Mouse (Mus musculus): ENCODE data around the gene Gda.
A peak's percentile ranks its signal among the peaks of the same experiment; 100 is the strongest.

Gda gene

GRCm38 (mm10) chr19:21473345-21473744 lies at the start of gene Gda:
Gene Gda (minus strand): TSS chr19:21473445.
- DNase-seq (ENCODE audit: extremely low read depth, low read depth, low spot score): no peak

DNA sequence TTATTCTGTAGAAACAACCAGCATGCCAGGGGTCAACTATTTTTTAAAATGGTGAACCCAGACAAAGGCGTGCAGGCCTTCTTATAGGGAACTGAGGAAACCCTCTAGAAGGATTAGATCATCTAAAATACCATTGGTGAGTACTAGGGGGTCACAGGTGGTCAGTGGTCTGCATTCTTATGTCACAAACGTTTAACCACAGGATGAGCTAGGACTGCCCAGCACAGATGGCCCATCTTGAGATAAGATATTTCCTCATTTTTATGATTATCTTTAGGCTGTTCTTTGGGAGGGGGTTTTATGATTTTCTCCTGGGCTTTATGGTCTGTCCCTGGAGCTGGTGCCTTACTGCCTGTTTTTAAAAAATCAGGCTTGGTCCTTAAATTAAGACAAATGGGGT lies 47.0 kb upstream of the Gda start:
- no peak for DNase-seq (ENCODE audit: extremely low read depth, low read depth, low spot score)

- DNase-seq (ENCODE audit: extremely low read depth, low read depth, low spot score): no peak
Observed at GRCm38 (mm10) chr19:21510116-21510515, 36.9 kb upstream of the Gda start.

GRCm38 (mm10) chr19:21507561-21508232 lies 34.5 kb upstream of the Gda start:
- DNase-seq (ENCODE audit: extremely low read depth, low read depth, low spot score): no peak

GRCm38 (mm10) chr19:21507133-21507532 lies 33.9 kb upstream of the Gda start:
- no peak for DNase-seq (ENCODE audit: extremely low read depth, low read depth, low spot score)

- DNase-seq (ENCODE audit: extremely low read depth, low read depth, low spot score): no peak
Observed at GRCm38 (mm10) chr19:21504716-21505115, 31.5 kb upstream of the Gda start.

- DNase-seq (ENCODE audit: extremely low read depth, low read depth, low spot score): peak; percentile 82
Observed at GRCm38 (mm10) chr19:21499394-21499983, 26.2 kb upstream of the Gda start.

DNA sequence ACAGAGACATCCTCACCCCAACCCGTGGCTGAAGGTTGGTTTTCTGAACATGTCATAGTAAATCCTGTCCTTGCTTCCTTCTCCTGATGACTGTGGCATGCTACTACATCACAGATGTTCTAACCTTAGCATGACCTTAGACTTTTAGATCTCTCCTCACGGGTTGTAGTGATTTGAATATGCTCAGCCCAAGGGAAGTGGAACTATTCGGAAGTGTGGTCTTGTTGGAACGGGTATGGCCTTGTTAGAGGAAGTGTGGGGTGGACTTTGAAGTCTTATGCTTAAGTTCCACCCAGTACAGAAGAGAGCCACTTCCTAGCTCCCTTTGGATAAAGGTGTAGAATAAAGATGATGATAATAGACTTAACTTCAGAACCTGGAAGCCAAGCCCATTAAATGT lies 22.6 kb upstream of the Gda start:
- no peak for DNase-seq (ENCODE audit: extremely low read depth, low read depth, low spot score)

GRCm38 (mm10) chr19:21493807-21494521 lies 20.7 kb upstream of the Gda start:
- no peak for DNase-seq (ENCODE audit: extremely low read depth, low read depth, low spot score)

GRCm38 (mm10) chr19:21491391-21491790 lies 18.1 kb upstream of the Gda start:
- DNase-seq (ENCODE audit: extremely low read depth, low read depth, low spot score): no peak

DNA sequence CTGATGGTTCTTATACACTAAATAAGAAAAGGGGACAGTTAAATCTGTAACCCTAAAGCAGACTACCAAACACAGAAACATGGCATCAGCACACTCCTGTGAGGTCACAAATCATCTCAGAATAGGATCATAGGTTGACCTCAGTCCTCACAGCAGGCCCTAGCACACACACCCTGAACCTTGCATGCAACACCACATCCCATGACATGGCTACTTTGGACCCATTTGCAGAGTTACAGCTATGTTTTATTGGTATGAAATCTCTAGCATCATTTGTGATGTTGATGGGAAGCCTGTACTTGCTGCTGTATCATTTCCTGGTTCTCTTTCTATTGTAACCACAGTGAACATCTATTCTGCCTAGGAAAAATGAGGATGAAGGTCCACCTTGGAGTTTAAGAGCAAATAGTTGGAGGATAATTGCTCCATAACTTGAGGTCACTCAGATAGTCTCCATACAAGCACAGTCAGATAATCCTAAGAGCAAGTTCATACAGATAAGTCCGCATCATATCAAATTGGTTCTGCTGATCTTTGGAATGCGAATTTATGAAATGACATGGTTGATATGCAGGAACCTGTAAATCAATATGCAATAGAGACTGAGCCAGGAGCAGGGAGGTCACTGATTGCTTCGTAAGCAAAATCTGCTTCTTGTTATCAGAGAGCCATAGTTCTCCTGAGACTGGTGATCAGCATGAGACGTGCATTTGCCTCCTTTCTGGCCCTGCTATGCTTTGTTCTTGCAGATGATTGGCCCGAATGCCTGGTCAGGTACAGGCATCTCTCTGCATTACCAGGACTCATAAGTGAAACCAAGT lies 14.1 kb upstream of the Gda start:
- no peak for DNase-seq (ENCODE audit: extremely low read depth, low read depth, low spot score)

- DNase-seq (ENCODE audit: extremely low read depth, low read depth, low spot score): no peak
Observed at GRCm38 (mm10) chr19:21482096-21482495, 8.9 kb upstream of the Gda start.

- DNase-seq (ENCODE audit: extremely low read depth, low read depth, low spot score): no peak
Observed at GRCm38 (mm10) chr19:21481031-21481430, 7.8 kb upstream of the Gda start.

- no peak for DNase-seq (ENCODE audit: extremely low read depth, low read depth, low spot score)
Observed at GRCm38 (mm10) chr19:21480053-21480419, 6.8 kb upstream of the Gda start.

DNA sequence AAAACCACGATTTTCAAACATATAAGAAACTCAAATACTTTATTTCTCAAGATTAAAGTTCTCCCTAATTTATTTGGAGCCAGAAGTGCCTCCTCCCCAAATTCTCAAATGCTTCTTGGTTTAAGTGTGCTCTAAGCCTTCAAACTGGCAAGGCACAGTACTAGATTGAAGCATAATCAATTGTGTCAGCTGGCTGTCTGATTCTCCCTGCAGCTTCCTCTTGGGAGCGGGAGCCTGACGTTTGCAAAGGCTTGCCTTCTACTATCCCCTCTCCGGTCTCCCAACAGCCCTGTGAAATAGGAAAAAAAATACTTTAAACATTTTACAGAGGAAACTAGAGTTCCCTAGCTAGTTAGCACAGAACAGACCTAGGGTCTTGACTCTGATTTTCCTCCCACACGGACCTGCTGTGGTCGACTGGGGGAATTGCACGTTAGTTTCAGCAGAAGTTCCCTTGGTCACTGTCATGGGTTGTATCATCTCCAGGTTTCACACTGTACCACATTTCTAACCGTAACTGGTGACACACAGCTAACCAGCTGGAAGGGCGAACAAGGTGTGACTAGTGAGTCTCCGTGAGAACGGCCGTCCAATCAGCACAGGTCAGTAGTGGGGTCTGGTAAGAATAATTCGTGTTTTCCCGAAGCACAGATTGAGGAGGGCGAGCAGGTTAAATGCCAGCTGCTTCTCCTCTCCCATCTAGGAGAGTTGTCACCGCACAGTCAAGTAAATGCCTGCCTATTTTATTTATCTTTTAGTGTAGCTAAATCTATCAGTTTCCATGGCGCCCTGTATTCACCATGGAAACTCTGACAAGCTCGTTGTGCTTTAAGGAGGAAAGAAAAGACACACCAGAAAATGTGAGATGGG lies 6.2 kb upstream of the Gda start:
- no peak for DNase-seq (ENCODE audit: extremely low read depth, low read depth, low spot score)

GRCm38 (mm10) chr19:21478538-21478937 lies 5.3 kb upstream of the Gda start:
- DNase-seq (ENCODE audit: extremely low read depth, low read depth, low spot score): no peak

GRCm38 (mm10) chr19:21477780-21478179 lies 4.5 kb upstream of the Gda start:
- DNase-seq (ENCODE audit: extremely low read depth, low read depth, low spot score): no peak

GRCm38 (mm10) chr19:21476782-21477181 lies 3.5 kb upstream of the Gda start:
- DNase-seq (ENCODE audit: extremely low read depth, low read depth, low spot score): no peak

- no peak for DNase-seq (ENCODE audit: extremely low read depth, low read depth, low spot score)
Observed at GRCm38 (mm10) chr19:21472121-21472780, 994 bp downstream of the Gda start.

Data from fat pad, adult 2 months (tissue).